ENCODE assay signal across 23 mouse cellular contexts in genomic region chr11:109512995-109513675, GRCm38 (mm10).
"Had no signal": no experiment of that assay in that cellular context is flagged by ENCODE, and none has a peak within 500 bp of the region (broad histone marks: within the 10 kb centered on the region; RNA-seq: fewer than 3 reads in every experiment).

No protein-coding gene starts in this region.

- DNase-seq: kidney, adult 18-20 months; kidney, adult 9 months; kidney, postnatal 36 days; left cerebral cortex, postnatal 4 days; lung, adult 2 months; lung, postnatal 14 days; lung, postnatal 4 days; retina, postnatal 1 day; right cerebral cortex, postnatal 25 days; spleen, adult 18-20 months; thymus, adult 2 months; thymus, postnatal 14 days; thymus, postnatal 4 days had no signal

- H3K9me3 ChIP-seq: limb, embryonic 12.5 days; limb, embryonic 15.5 days; liver, embryonic 15.5 days; midbrain, embryonic 12.5 days; neural tube, embryonic 13.5 days; stomach, embryonic 15.5 days had no signal

- H3K27me3 ChIP-seq: limb, embryonic 12.5 days; limb, embryonic 15.5 days; midbrain, embryonic 12.5 days; neural tube, embryonic 13.5 days; stomach, embryonic 15.5 days had no signal

- H3K27ac ChIP-seq: kidney, postnatal 0 days; limb, embryonic 12.5 days; limb, embryonic 15.5 days; liver, embryonic 15.5 days; midbrain, embryonic 12.5 days; neural tube, embryonic 13.5 days; stomach, embryonic 15.5 days had no signal

- H3K4me1 ChIP-seq: limb, embryonic 12.5 days; limb, embryonic 15.5 days; midbrain, embryonic 12.5 days; neural tube, embryonic 13.5 days; stomach, embryonic 15.5 days had no signal

- H3K9ac ChIP-seq: limb, embryonic 12.5 days; limb, embryonic 15.5 days; liver, embryonic 15.5 days; midbrain, embryonic 12.5 days; neural tube, embryonic 13.5 days; stomach, embryonic 15.5 days had no signal

- H3K36me3 ChIP-seq: limb, embryonic 12.5 days; limb, embryonic 15.5 days; liver, embryonic 15.5 days; midbrain, embryonic 12.5 days; neural tube, embryonic 13.5 days; stomach, embryonic 15.5 days had no signal

- H3K4me3 ChIP-seq: limb, embryonic 12.5 days; limb, embryonic 15.5 days; liver, embryonic 15.5 days; midbrain, embryonic 12.5 days; myocyte; neural tube, embryonic 13.5 days; stomach, embryonic 15.5 days had no signal

- ATAC-seq: midbrain, embryonic 16.5 days had no signal

- H3K4me2 ChIP-seq: limb, embryonic 12.5 days; limb, embryonic 15.5 days; liver, embryonic 11.5 days; liver, embryonic 15.5 days; midbrain, embryonic 12.5 days; neural tube, embryonic 13.5 days; stomach, embryonic 15.5 days had no signal
